Mouse (Mus musculus) lung, postnatal 0 days (tissue): Measurements from ENCODE around the gene Zwilch.

Experiments
- CTCF ChIP-seq: IDR thresholded peaks from 2 replicates; pipeline ENCODE4 v1.5.1; 2016; ENCODE audit warnings: antibody characterized with exemption, mild to moderate bottlenecking
- EP300 ChIP-seq: IDR thresholded peaks from 2 replicates; pipeline ENCODE4 v1.6.1; 2016; ENCODE audit warnings: antibody characterized with exemption, mild to moderate bottlenecking, control low read depth

GRCm38 (mm10) chr9:64219772-64220420 lies 47.0 kb upstream of the Zwilch start:
- no peak for TF ChIP-seq CTCF
- TF ChIP-seq EP300: no peak
